Mouse (Mus musculus): ENCODE data around the gene Ccdc153. TPM values are rescaled to one million over a fixed set of nuclear protein-coding genes. Genes with fewer than 3 reads are reported as not detected.

The Ccdc153 gene
- total and polyA plus RNA-seq, 2 experiments from 2014 or later, result not detected

DNA sequence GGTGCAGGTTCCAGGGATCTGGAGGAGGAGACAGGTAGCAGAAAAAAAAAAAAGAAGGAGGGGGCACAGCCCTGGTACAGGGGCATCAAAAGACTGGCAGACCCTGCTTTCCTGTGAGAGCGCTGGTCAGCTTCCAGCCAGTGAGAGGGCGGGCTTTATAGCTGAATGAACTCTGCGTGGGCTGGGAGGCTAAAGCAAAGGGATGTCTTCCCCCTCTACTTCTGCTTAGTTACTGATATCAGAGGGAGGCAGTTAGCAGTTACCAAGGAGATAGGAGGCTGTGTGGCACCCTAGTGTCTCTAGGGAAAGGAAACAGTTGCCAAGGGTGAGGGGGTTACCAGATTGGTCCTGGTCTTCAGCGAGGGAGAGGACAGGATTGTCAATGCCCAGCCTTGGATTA is 10.0 kb downstream of the Ccdc153 start:
- ATAC-seq (ENCODE audit: insufficient read depth, low read depth), result no peak
- DNase-seq (ENCODE audit: low spot score), result no peak
- WGBS, result 59% methylated on average over 4 of the region's 4 CpGs
- H3K9ac ChIP-seq (replicated peaks; ENCODE audit: low read depth, low read length), result no peak overlapping the region
- no peak overlapping the region for H3K4me2 ChIP-seq (ENCODE audit: low read depth, low read length)
- no peaks in the 10 kb centered on the region for H3K9me3 ChIP-seq (replicated peaks; ENCODE audit: control insufficient read depth, low read length)
- H3K36me3 ChIP-seq (replicated peaks; ENCODE audit: control insufficient read depth, insufficient read depth, low read length), result no peaks in the 10 kb centered on the region
- H3K27ac ChIP-seq (ENCODE audit: low read depth), result no peak overlapping the region
- no peaks in the 10 kb centered on the region for H3K4me1 ChIP-seq (ENCODE audit: control insufficient read depth, insufficient read depth)
- H3K4me3 ChIP-seq (ENCODE audit: low read depth, low read length), result no peak overlapping the region
- no peak for TF ChIP-seq EP300 (IDR thresholded peaks at IDR 0.05; ENCODE audit: low read depth)
- TF ChIP-seq CTCF (IDR thresholded peaks at IDR 0.05; ENCODE audit: low read depth), result no peak
- no peaks in the 10 kb centered on the region for H3K27me3 ChIP-seq (ENCODE audit: control insufficient read depth, insufficient read depth, low read length)

DNA sequence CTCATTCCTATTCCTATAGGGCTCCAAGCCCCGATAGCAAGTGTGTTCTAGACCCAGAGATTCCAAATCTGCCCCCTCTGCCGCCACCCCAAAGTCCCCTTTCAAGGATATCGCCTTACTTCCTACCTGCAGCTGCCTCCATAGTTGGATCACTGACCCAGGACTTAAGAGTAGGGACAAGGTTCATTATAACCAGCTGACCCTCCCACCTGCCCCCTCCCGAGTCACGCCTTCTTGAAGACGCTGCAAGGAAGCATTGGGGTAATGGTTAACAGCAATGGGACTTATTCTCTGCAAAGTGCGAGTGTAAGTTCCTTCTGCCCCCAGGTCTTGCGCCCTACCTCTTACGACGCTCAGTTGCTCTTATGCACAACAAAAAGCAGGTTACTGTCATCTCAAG is 10.8 kb downstream of the Ccdc153 start, which contains the start of gene Pdzd3:
TSS of gene Pdzd3 (minus strand) at position 158 of the 400 bp plus-strand sequence.
- ATAC-seq (ENCODE audit: insufficient read depth, low read depth) (no peak), DNase-seq (ENCODE audit: low spot score) (no peak)
- no peaks in the 10 kb centered on the region for H3K36me3 ChIP-seq (replicated peaks; ENCODE audit: control insufficient read depth, insufficient read depth, low read length)
- H3K4me3 ChIP-seq (ENCODE audit: low read depth, low read length), result no peak within 1 kb of the TSS
- TF ChIP-seq CTCF (IDR thresholded peaks at IDR 0.05; ENCODE audit: low read depth) (no peak), EP300 (IDR thresholded peaks at IDR 0.05; ENCODE audit: low read depth) (no peak)
- WGBS, result 81% methylated on average over 10 of the region's 10 CpGs
- H3K9ac ChIP-seq (replicated peaks; ENCODE audit: low read depth, low read length), result no peak within 1 kb of the TSS
- H3K9me3 ChIP-seq (replicated peaks; ENCODE audit: control insufficient read depth, low read length), result no peaks in the 10 kb centered on the region
- H3K4me1 ChIP-seq (ENCODE audit: control insufficient read depth, insufficient read depth), result no peaks in the 10 kb centered on the region
- H3K27me3 ChIP-seq (ENCODE audit: control insufficient read depth, insufficient read depth, low read length), result no peaks in the 10 kb centered on the region
- no peak within 1 kb of the TSS for H3K27ac ChIP-seq (ENCODE audit: low read depth)
- H3K4me2 ChIP-seq (ENCODE audit: low read depth, low read length), result no peak within 1 kb of the TSS

DNA sequence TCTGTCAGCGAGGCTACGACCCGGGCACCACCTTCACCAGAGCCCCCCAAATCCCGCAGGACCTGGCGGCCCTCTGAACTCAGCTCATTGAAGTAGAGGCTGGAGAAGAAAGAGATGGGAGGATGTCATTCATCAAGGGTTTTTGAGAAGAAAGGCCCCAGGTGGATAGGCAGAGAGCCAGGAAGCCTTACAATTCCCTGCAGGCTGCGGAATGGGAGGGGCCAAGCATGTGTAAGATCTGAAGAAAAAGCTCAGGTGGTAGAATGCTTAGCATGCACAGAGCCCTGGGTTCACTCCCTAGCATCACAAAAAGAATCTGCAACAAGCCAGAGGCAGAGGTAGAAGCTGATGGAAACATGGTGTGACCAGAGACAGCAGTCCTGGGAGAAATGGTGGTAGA is 13.0 kb downstream of the Ccdc153 start:
- no peaks in the 10 kb centered on the region for H3K4me1 ChIP-seq (ENCODE audit: control insufficient read depth, insufficient read depth)
- H3K4me2 ChIP-seq (ENCODE audit: low read depth, low read length), result no peak overlapping the region
- no peak for DNase-seq (ENCODE audit: low spot score)
- no peak overlapping the region for H3K4me3 ChIP-seq (ENCODE audit: low read depth, low read length)
- H3K9me3 ChIP-seq (replicated peaks; ENCODE audit: control insufficient read depth, low read length), result no peaks in the 10 kb centered on the region
- no peaks in the 10 kb centered on the region for H3K36me3 ChIP-seq (replicated peaks; ENCODE audit: control insufficient read depth, insufficient read depth, low read length)
- no peaks in the 10 kb centered on the region for H3K27me3 ChIP-seq (ENCODE audit: control insufficient read depth, insufficient read depth, low read length)
- TF ChIP-seq CTCF (IDR thresholded peaks at IDR 0.05; ENCODE audit: low read depth) (no peak), EP300 (IDR thresholded peaks at IDR 0.05; ENCODE audit: low read depth) (no peak)
- no peak for ATAC-seq (ENCODE audit: insufficient read depth, low read depth)
- H3K27ac ChIP-seq (ENCODE audit: low read depth), result no peak overlapping the region
- 83% methylated on average over 6 of the region's 6 CpGs for WGBS
- H3K9ac ChIP-seq (replicated peaks; ENCODE audit: low read depth, low read length), result no peak overlapping the region

DNA sequence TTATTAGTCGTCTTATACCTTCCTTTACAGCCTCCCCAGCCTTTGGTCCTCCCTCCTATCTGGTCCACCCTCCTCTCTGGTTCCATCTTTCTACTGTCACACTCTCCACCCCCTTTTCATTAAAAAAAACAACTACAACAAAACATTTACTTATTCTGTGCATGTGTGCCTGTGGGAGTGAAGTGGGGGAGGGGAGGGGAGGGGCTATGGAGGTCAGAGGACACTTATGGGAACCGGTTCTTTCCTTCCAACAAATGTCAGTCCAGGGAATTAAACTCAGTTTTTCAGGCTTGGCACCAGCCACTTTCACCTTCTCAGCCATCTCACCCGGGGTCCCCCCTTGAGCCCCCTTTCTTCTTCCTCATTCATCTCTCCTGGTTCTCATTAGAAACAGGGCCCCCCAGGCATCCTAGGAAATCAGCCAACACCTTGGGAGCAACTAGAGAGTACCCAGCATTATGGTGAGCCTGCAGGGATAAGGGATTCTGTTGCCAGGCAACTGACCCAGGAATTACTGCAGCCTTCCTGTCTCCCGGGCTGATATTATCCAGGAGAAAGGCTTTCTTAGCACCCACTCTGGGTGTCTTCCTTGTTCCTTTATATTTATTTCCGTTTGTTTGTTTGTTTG is 14.1 kb downstream of the Ccdc153 start:
- H3K4me2 ChIP-seq (ENCODE audit: low read depth, low read length), result no peak overlapping the region
- no peak for TF ChIP-seq CTCF (IDR thresholded peaks at IDR 0.05; ENCODE audit: low read depth)
- TF ChIP-seq EP300 (IDR thresholded peaks at IDR 0.05; ENCODE audit: low read depth), result no peak
- WGBS, result 29% methylated on average over 5 of the region's 5 CpGs
- no peaks in the 10 kb centered on the region for H3K27me3 ChIP-seq (ENCODE audit: control insufficient read depth, insufficient read depth, low read length)
- ATAC-seq (ENCODE audit: insufficient read depth, low read depth), result no peak
- no peak overlapping the region for H3K9ac ChIP-seq (replicated peaks; ENCODE audit: low read depth, low read length)
- DNase-seq (ENCODE audit: low spot score), result no peak
- H3K9me3 ChIP-seq (replicated peaks; ENCODE audit: control insufficient read depth, low read length), result no peaks in the 10 kb centered on the region
- H3K4me1 ChIP-seq (ENCODE audit: control insufficient read depth, insufficient read depth), result no peaks in the 10 kb centered on the region
- H3K27ac ChIP-seq (ENCODE audit: low read depth), result no peak overlapping the region
- H3K4me3 ChIP-seq (ENCODE audit: low read depth, low read length), result no peak overlapping the region
- no peaks in the 10 kb centered on the region for H3K36me3 ChIP-seq (replicated peaks; ENCODE audit: control insufficient read depth, insufficient read depth, low read length)

DNA sequence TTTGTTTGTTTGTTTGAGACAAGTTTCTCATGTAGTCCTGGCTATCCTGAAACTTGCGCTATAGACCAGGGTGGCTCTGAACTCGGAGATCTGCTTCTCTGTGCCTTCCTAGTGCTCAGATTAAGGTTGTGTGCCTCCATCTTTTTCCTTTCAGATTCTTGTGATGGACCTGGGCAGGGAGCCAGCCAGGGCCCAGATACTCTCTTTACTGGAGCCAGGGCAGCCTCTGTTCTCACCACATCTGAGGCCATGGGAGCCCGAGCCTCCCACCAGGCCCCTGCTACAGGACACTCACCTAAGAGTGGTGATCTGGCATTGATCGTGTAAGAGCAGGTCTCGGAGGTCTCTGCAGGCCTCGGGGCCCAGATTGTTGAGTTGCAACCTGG is 14.7 kb downstream of the Ccdc153 start:
- no peak for TF ChIP-seq CTCF (IDR thresholded peaks at IDR 0.05; ENCODE audit: low read depth)
- no peak for TF ChIP-seq EP300 (IDR thresholded peaks at IDR 0.05; ENCODE audit: low read depth)
- Histone ChIP-seq H3K9ac (replicated peaks; ENCODE audit: low read depth, low read length) (no peak overlapping the region), H3K4me3 (ENCODE audit: low read depth, low read length) (no peak overlapping the region), H3K27me3 (ENCODE audit: control insufficient read depth, insufficient read depth, low read length) (no peaks in the 10 kb centered on the region), H3K4me1 (ENCODE audit: control insufficient read depth, insufficient read depth) (no peaks in the 10 kb centered on the region), H3K36me3 (replicated peaks; ENCODE audit: control insufficient read depth, insufficient read depth, low read length) (no peaks in the 10 kb centered on the region), H3K27ac (ENCODE audit: low read depth) (no peak overlapping the region), H3K4me2 (ENCODE audit: low read depth, low read length) (no peak overlapping the region), H3K9me3 (replicated peaks; ENCODE audit: control insufficient read depth, low read length) (no peaks in the 10 kb centered on the region)
- no peak for ATAC-seq (ENCODE audit: insufficient read depth, low read depth)
- no peak for DNase-seq (ENCODE audit: low spot score)
- WGBS, result 50% methylated on average over 6 of the region's 6 CpGs

DNA sequence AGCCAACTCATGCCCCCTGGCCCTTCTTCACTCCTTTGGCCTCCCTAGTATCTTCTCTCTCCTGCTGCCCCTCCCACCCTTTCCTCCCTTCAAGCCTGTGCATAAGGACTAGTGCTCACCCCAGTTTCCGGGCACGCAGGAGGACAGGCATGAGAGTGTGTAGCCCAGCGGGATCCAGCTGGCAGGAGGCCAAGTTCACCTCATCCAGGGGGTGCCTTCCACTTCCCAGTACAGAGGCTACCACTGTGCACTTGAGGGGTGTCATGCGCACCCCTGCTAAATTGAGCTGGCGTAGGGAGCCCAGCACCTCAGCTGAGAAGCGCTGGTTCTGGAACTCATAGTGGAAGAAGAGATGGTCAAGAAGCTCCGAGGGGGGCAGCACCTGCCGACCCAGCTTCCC is 15.7 kb downstream of the Ccdc153 start:
- Histone ChIP-seq H3K4me1 (ENCODE audit: control insufficient read depth, insufficient read depth) (no peaks in the 10 kb centered on the region), H3K4me2 (ENCODE audit: low read depth, low read length) (no peak overlapping the region), H3K36me3 (replicated peaks; ENCODE audit: control insufficient read depth, insufficient read depth, low read length) (no peaks in the 10 kb centered on the region), H3K9me3 (replicated peaks; ENCODE audit: control insufficient read depth, low read length) (no peaks in the 10 kb centered on the region), H3K27ac (ENCODE audit: low read depth) (no peak overlapping the region), H3K4me3 (ENCODE audit: low read depth, low read length) (no peak overlapping the region), H3K9ac (replicated peaks; ENCODE audit: low read depth, low read length) (no peak overlapping the region), H3K27me3 (ENCODE audit: control insufficient read depth, insufficient read depth, low read length) (no peaks in the 10 kb centered on the region)
- DNase-seq (ENCODE audit: low spot score) (no peak), ATAC-seq (ENCODE audit: insufficient read depth, low read depth) (no peak)
- TF ChIP-seq CTCF (IDR thresholded peaks at IDR 0.05; ENCODE audit: low read depth) (no peak), EP300 (IDR thresholded peaks at IDR 0.05; ENCODE audit: low read depth) (no peak)
- 67% methylated on average over 8 of the region's 8 CpGs for WGBS
